Mouse (Mus musculus): ENCODE measurements at regions not wholly inside any gene's neighbourhood (a gene's known extent, or its start where the extent isn't known, plus 50 kb on each side); places are given as distances from the start of the nearest gene placed in this dataset.

DNA sequence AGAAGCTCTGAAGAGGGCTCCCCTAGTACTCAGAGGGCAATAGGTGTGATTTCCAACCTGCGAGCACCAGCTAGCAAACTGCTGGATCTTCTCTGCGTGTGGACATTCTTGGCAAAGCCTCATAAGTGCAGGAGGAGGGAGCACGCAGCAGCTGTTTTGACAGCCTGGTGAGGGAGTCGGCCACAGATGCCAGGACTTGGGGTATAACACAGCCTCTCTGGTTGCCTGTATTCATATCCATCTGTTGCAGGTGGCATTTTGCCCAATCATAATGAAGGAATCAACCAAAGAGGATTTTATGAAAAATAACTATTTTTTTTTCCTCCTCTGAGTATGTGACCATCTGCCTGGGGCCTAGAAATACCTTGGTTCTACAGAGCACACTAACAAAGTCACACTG lies 150.6 kb downstream of the Kif2b start:
- TF ChIP-seq CTCF (IDR thresholded peaks at IDR 0.05; ENCODE audit: low read depth) (no peak), EP300 (IDR thresholded peaks at IDR 0.05; ENCODE audit: low read depth) (no peak)
